Mouse (Mus musculus) left cerebral cortex, adult 8-10 months (tissue): ENCODE measurements around the gene Vmn1r53. TPM values are rescaled to one million over a fixed set of nuclear protein-coding genes. Genes with fewer than 3 reads are reported as not detected.
"Not testable (repeated sequence)": the region's sequence is repeated elsewhere in the genome, so short reads cannot be mapped to it uniquely, and the experiment has no call there.

Source experiments
- DNase-seq, 2 experiments: peaks; one replicate each; pipeline ENCODE4 v3.0.0; 2022; ENCODE audit warnings: low spot score in 2 of 2
- total RNA-seq, 4 experiments: library from RNA; stranded (reverse); gene quantifications; 2 replicates each; pipeline ENCODE4 v1.2.4; 2022

The Vmn1r53 gene
- not detected for total RNA-seq

DNA sequence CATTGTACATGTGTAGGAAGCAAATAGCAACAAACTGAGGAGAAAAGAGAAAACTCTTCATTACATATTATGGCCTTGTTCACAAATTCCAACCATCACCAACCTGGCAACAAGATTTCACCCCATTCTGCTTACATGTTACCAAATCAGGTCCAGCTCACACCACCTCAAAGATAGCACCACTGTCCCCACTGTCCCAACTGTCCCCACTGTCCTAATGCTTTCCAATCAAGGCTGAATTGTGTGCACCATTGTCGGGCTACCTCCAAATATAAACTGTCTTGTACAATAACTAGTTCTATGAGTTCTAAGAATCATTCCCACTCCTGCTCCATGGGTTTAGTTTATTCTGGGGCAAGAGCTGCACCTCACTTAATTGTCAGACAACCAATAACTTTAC, at the start of gene Vmn1r53:
Vmn1r53 (minus strand) TSS at position 101 of the 400 bp plus-strand sequence.
- DNase-seq, result no peak

DNA sequence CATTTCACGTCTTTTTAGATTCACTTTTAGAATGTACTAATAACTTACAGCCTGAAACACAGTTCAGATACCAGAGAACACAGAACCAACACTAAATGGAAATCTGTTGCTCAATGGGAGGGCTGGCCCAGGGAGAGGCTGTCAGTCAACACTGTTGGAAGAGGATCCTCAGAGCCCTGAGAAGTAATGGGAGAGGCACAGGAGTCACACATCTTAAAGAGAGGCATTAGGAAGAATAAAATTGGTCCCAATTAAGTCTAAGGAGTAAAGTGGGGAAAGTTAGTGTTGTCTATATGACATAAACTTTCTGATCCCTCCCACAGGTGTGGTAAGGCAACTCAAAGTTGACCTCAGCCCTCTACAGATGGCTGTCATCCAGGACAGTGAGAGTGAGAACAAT, 21.8 kb upstream of the Vmn1r53 start, which contains the start of gene Vmn1r54:
Vmn1r54 (plus strand) TSS at position 301 of the 400 bp plus-strand sequence.
- DNase-seq, result no peak

DNA sequence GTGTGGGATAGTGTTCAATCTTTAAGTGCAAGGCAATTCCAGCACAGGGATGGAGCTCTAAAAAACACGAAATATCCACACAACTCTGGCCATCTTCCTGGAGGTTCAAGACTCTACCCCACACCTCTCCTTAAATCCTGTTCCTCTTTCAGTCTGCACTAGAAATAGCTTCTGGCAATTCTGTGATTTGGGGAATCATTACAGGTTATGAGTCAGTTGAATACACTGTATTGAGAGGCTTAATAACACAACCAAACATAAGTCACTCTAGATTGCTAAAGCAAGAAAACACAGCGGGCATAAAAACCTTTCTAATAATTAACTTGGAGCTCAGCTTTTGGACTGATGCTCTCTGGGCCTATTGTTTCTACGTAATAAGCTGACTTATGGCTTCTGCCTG, 19.8 kb upstream of the Vmn1r53 start:
- DNase-seq, result no peak

DNA sequence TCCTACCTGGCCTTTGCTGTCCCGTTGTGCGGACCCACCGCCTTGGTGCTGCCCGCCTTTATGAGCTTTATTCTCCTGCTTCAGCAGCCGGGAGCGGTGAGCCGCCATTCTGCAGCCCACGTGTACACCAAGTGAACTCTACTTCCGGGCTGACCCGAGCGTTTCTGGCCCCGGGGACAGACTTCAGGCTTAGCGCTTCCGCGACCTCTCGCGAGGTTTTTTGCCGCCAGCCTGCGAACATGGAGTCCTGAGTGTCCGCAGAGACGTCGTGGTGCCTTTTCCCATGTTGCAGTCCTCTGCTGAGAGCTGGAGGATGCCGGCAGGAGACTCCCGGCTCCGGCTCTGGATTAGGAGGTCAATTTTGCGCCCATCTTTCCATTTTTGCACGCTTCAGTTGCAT, 8.4 kb upstream of the Vmn1r53 start:
- no peak for DNase-seq

DNA sequence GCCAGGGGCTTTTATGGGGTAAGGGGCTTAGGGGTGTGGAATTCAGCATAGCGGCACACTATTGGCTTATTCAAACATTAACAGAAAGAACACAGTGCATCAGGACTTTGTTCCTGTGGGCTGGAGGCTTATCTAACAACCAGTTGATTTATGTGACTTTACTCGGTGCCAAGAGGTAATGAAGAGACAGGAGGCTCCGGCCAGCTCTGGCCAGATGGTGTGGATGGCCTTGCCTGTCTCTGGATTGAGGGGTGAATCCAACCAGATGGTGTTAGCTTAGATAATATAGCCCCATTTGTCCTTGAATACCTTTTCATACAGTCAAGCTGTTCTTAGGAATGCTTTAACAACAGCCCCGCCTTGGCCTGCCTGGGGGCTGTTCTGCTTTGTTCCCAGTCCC, 7.9 kb upstream of the Vmn1r53 start:
- not testable (repeated sequence) for DNase-seq

DNA sequence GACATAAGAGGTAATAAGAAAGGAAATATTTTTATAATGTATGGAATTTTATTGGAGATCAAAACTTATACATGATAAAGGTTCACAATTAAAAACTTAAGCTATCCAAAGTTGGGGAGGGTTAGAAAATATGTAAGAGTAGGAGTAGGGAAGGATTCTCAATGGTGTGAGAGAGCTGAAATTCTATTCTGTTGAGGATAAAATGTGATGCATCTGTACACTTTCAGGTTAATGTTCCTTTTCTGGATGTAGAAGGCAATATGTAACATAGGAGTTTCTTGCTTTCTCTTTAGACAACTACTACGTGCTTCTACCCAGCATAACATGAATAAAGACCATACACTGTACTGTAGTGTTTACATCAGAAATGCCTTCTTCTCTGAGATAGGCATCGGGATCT, 21.7 kb downstream of the Vmn1r53 start, which contains the start of gene V1ra8:
V1ra8 (plus strand) TSS at position 301 of the 400 bp plus-strand sequence.
- DNase-seq, result not testable (repeated sequence)

DNA sequence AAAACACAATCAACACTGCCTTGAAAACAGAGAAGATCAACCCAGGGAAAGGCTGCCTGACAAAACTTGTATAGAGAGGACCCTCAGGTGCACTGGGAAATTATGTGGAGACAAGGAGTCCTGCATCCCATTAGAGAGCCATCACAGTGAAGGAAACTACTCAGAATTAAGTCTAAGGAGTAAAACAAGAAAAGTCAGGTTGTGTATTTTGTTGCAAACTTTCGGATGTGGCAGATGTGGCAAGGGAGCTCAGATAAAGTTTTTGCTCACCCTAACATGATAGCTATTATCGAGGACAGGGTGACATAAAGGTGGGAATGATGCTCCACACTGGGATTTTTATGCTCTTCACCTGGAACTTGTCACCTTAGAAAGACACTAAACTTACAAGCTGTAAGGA, 49.7 kb downstream of the Vmn1r53 start, which contains the start of gene Vmn1r52:
Vmn1r52 (plus strand) TSS at position 301 of the 400 bp plus-strand sequence.
- no peak for DNase-seq

Other genes with a start within 250 kb of the Vmn1r53 start
- gene Vmn1r47, start 208.3 kb downstream of the Vmn1r53 start, total RNA-seq, result under 1 TPM in 1 of 4 experiments, not detected in 3; 0.04 TPM
- gene Vmn1r48, start 187.6 kb downstream of the Vmn1r53 start, total RNA-seq, result not detected
- not detected for gene Vmn1r49, start 145.9 kb downstream of the Vmn1r53 start, total RNA-seq
- gene Vmn1r50, start 123.0 kb downstream of the Vmn1r53 start, total RNA-seq, result not detected
- not detected for gene Vmn1r51, start 101.8 kb downstream of the Vmn1r53 start, total RNA-seq
- gene Vmn1r52, start 49.6 kb downstream of the Vmn1r53 start, total RNA-seq, result not detected
- not detected for gene V1ra8, start 21.6 kb downstream of the Vmn1r53 start, total RNA-seq
- not detected for gene Vmn1r54, start 21.9 kb upstream of the Vmn1r53 start, total RNA-seq
- not detected for gene BC048671, start 76.8 kb upstream of the Vmn1r53 start, total RNA-seq
- gene Chst13, start 100.7 kb upstream of the Vmn1r53 start, total RNA-seq, result under 1 TPM in 1 of 4 experiments, not detected in 3; 0.22 TPM
- gene Uroc1, start 108.8 kb upstream of the Vmn1r53 start, total RNA-seq, result not detected
- 10 to 100 TPM; 28.3 to 32.6 (median 29.6) TPM for gene Zxdc, start 145.1 kb upstream of the Vmn1r53 start, total RNA-seq
- gene Cfap100, start 204.4 kb upstream of the Vmn1r53 start, total RNA-seq, result 1 to 10 TPM; 4.3 to 5.8 (median 5.1) TPM
- 10 to 100 TPM; 28.0 to 33.1 (median 29.4) TPM for gene Klf15, start 238.1 kb upstream of the Vmn1r53 start, total RNA-seq